Mouse (Mus musculus) layer of hippocampus, postnatal 36 days (tissue): ENCODE results near the gene Vps8. TPM values are rescaled to one million over a fixed set of nuclear protein-coding genes. Genes with fewer than 3 reads are reported as not detected.
"Not testable (repeated sequence)": the region's sequence is repeated elsewhere in the genome, so short reads cannot be mapped to it uniquely, and the experiment has no call there.

ENCODE experiments used
- DNase-seq, 2 experiments: peaks; one replicate each; pipeline ENCODE4 v3.0.0; 2022
- total RNA-seq, 2 experiments: library from RNA; stranded (reverse); gene quantifications; 2 replicates each; pipeline ENCODE4 v1.2.3; 2021

Gene Vps8
- total RNA-seq, 2 experiments from 2014 or later: 48.1 to 54.7 TPM

- no peak for DNase-seq
Observed at GRCm38 (mm10) chr16:21636156-21636853, 213.4 kb downstream of the Vps8 start.

- no peak for DNase-seq
Observed at GRCm38 (mm10) chr16:21637201-21637819, 214.4 kb downstream of the Vps8 start.

GRCm38 (mm10) chr16:21640766-21641499, 218.0 kb downstream of the Vps8 start:
- no peak for DNase-seq

GRCm38 (mm10) chr16:21641944-21642343, 219.0 kb downstream of the Vps8 start:
- no peak for DNase-seq

- no peak for DNase-seq
Observed at GRCm38 (mm10) chr16:21642906-21643305, 220.0 kb downstream of the Vps8 start.

GRCm38 (mm10) chr16:21643621-21644041, 220.7 kb downstream of the Vps8 start:
- DNase-seq: no peak

GRCm38 (mm10) chr16:21644066-21644561, 221.2 kb downstream of the Vps8 start:
- DNase-seq: no peak

- no peak for DNase-seq
Observed at GRCm38 (mm10) chr16:21644574-21644973, 221.7 kb downstream of the Vps8 start.

GRCm38 (mm10) chr16:21645915-21646314, 223.0 kb downstream of the Vps8 start:
- no peak for DNase-seq

- no peak for DNase-seq
Observed at GRCm38 (mm10) chr16:21646496-21646895, 223.6 kb downstream of the Vps8 start.

- no peak for DNase-seq
Observed at GRCm38 (mm10) chr16:21648800-21649199, 225.9 kb downstream of the Vps8 start.

GRCm38 (mm10) chr16:21650289-21650688, 227.4 kb downstream of the Vps8 start:
- no peak for DNase-seq

GRCm38 (mm10) chr16:21651161-21651560, 228.2 kb downstream of the Vps8 start:
- no peak for DNase-seq

- no peak for DNase-seq
Observed at GRCm38 (mm10) chr16:21653151-21653550, 230.2 kb downstream of the Vps8 start.

- DNase-seq: no peak
Observed at GRCm38 (mm10) chr16:21654384-21654783, 231.5 kb downstream of the Vps8 start.

- DNase-seq: no peak
Observed at GRCm38 (mm10) chr16:21655291-21655690, 232.4 kb downstream of the Vps8 start.

- DNase-seq: no peak
Observed at GRCm38 (mm10) chr16:21655961-21656360, 233.0 kb downstream of the Vps8 start.

- no peak for DNase-seq
Observed at GRCm38 (mm10) chr16:21664633-21665363, 241.9 kb downstream of the Vps8 start.

- DNase-seq: no peak
Observed at GRCm38 (mm10) chr16:21665423-21665986, 242.6 kb downstream of the Vps8 start.

- no peak for DNase-seq
Observed at GRCm38 (mm10) chr16:21671878-21672277, 249.0 kb downstream of the Vps8 start.

GRCm38 (mm10) chr16:21673046-21673445, 250.1 kb downstream of the Vps8 start:
- DNase-seq: not testable (repeated sequence)

GRCm38 (mm10) chr16:21673651-21674050, 250.7 kb downstream of the Vps8 start:
- not testable (repeated sequence) for DNase-seq
